Mouse (Mus musculus) induced T-regulatory cell, adult 2 months (primary cell): ENCODE measurements around the gene Fam83c.

Experiments used
- DNase-seq: peaks from one replicate; pipeline ENCODE4 v3.0.0-alpha.2; 2012; ENCODE audit warnings: low read depth

Fam83c gene

GRCm38 (mm10) chr2:155794674-155795445, 39.8 kb downstream of the Fam83c start:
- no peak for DNase-seq

GRCm38 (mm10) chr2:155792899-155793298, 41.8 kb downstream of the Fam83c start:
- no peak for DNase-seq

- DNase-seq, result no peak
These were observed 46.4 kb downstream of the Fam83c start for GRCm38 (mm10) chr2:155787949-155788931.

GRCm38 (mm10) chr2:155786905-155787304, 47.7 kb downstream of the Fam83c start:
- no peak for DNase-seq

GRCm38 (mm10) chr2:155784534-155784933, 50.1 kb downstream of the Fam83c start:
- no peak for DNase-seq

- no peak for DNase-seq
These were observed 55.1 kb downstream of the Fam83c start for GRCm38 (mm10) chr2:155779506-155779905.

- DNase-seq, result no peak
These were observed 55.6 kb downstream of the Fam83c start for GRCm38 (mm10) chr2:155779066-155779465.

- no peak for DNase-seq
These were observed 56.6 kb downstream of the Fam83c start for GRCm38 (mm10) chr2:155778004-155778403.

- no peak for DNase-seq
These were observed 57.0 kb downstream of the Fam83c start for GRCm38 (mm10) chr2:155777688-155777985.
